Mouse (Mus musculus): Measurements from ENCODE around the gene Senp3. TPM values are rescaled to one million over a fixed set of nuclear protein-coding genes. Genes with fewer than 3 reads are reported as not detected.

Senp3 gene
- polyA plus RNA-seq (2015; fragmentation: Illumina TruSeq; extraction: RNeasy Lipid Tissue Mini Kit (QIAGEN cat#74804); ENCODE audit: insufficient read depth, low read depth, low replicate concordance), result 20.9 TPM

DNA sequence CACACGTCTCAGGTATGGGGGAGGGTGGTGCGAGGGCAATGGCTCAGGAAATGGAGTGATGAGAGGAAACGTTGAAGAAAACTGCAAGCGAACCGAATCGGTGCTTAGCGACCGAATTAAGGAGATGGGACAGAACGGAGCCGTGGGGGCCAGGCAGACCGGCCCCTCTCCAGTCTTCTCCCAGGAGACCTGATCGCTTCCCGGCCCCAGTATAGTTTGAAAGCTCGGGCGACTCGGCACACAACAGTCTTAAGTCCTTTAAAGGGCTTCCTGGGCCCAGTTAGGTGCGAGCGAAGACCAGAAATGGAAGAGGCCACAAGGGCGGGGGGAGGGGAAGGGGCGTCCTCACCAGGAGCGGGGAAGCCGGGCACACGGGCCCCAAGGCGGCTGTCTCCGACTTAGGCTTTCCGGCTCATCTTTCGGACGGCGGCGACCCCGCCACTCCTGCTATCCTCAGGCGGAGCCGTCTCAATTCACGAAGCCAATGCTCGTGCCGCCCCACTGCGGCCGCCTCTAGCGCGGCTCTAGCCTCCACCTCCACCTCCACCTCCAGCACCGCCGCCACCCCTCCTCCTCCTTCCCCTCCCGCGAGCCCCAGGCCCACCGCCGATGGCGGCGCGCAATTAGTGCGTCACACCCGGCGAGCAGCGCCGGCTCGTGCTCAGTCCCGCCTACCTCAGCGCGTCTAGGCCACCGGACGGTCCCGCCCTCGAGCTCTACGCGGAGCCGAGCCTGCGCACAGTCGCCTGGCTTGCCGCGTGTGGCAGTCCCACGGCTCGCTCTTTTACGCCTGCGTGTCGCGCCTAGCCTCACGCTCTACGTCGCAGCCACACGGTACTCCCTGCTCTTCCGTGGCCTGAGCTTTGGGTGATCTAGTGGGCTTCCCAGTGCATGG, at the start of gene Senp3:
Senp3 (minus strand) TSS at position 771 of the 895 bp plus-strand sequence.

DNA sequence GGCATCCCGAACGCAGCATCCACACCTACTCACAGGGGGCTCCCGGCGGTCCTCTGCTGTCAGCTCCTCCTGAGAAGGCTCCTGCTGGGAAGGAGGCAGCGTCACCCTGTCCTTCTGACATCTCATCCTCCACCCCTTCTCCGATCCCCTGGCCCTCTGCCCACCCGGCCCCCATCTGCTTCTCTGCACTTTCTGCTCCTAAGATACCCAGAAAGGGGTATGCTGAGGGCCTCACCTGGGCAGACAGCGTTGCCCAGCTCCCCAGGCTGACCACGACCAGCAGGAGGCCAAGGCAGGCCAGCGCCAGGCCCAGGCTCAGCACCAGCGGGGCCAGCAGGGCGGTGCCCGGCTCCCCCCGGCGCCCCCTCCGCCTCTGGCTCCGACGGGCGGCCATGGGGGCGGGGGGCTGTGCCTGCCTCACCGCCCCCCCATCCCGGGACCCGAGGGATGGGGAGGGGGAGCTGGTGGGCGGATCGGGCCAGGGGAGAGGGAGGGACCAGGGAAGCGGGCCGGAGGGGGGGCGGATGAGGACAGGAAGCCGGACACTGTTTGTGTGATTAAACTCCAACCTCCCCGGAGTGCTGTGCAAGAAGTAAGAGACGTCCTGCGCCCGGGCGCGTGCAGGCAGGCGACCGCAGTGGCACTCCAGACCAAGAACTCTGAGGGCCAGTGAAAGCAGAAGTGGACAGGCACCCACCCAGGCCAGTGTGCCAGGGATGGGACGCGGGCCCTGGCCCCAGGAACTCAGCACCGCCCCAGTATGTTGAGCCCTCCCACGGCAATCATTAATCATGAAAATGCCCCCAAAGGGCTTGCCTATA, 13.7 kb upstream of the Senp3 start, which contains the start of the genes Tnfsf12 and Tnfsfm13:
Tnfsf12 (minus strand) TSS at position 489 of the 821 bp plus-strand sequence.
Tnfsfm13 (minus strand) TSS at position 738 of the 821 bp plus-strand sequence.

DNA sequence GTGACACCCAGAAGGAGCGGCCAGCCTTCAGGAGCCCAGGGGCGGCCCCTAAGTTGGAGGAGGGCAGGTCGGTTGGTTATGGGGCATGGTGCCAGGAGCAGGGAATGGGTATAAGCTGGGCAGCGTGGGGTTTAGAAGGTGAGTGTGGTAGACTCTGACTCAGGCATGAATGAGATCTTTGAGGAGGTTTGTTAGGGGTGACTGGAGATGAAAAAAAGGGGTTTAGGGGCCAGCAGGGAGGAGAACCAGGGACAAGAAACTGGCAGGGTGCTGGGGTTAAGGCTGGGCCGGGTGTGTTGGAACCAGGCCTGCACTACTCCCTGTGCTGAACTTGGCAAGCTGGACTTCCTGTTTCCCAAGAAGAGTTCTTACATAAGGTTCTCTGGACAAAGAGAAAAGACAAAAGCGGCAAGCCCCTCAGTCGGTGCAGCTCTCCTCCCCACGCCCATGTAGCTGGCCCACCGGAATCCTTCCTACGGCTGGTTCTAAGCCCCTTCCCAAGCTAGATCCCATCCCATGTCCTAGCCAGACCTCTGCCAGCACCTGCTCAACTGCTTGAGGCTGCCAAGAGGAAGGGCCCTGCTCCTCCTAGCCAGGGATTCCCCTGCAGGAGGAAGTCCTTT, 3.8 kb upstream of the Senp3 start, which contains the start of gene Tnfsf13:
Tnfsf13 (minus strand) TSS at position 259 of the 623 bp plus-strand sequence.

DNA sequence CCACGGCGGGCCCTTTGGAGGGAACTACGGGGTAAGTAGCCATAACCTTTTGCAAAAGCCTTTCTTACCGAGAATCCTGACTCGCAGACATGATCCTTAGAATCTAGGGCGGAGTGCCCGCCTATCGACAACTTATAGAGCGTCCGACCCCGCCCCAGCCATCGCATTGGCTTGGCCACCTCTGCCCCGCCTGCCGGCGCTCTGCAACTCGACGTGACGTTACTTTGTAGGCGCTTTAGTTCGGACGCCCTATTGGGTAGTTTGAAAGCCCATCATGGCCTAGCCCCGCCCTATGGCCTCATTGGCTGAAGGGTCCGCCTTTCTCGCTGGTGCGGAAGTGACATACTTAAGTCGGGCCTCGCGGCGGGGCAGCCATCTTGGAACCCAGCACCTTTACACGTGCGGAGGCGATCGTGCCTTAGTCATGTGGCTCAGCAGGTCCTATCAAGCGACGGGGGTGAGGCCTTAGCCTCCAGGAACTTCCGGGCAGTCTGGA, 9.6 kb downstream of the Senp3 start, which contains the start of gene Eif4a1:
Eif4a1 (minus strand) TSS at position 213 of the 496 bp plus-strand sequence.

DNA sequence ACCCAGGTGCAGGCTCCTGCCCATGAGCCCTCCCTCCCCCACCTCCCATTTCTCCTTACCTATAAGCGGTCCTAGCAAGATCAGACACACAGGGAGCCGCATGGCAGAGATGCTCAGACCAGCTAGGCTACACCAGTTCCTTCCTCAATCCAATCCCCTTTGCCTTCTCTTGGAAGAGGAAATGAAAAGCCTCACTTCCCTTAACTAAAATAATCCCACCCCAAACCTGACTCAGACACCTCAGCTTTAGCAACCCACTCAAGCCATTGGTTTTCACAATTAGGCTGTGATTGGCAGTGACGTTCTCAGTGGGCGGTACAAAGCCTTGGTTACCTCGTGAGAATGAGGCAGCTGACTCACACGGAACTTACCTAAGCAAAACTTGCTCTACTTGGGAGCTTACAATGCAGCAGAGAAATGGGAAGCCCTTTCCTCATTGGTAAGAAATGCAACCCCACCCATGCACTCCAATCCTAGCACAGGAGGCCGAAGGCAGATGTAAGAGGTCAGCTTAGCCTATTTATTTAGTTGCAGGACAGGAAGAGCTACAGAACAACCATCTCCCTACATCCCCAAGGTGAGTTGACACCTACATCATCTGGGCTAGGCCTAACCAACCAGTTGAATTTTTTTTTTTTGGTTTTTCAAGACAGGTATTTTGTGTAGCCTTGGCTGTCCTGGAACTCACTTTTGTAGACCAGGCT, 15.8 kb downstream of the Senp3 start, which contains the start of gene Cd68:
Cd68 (minus strand) TSS at position 193 of the 704 bp plus-strand sequence.

DNA sequence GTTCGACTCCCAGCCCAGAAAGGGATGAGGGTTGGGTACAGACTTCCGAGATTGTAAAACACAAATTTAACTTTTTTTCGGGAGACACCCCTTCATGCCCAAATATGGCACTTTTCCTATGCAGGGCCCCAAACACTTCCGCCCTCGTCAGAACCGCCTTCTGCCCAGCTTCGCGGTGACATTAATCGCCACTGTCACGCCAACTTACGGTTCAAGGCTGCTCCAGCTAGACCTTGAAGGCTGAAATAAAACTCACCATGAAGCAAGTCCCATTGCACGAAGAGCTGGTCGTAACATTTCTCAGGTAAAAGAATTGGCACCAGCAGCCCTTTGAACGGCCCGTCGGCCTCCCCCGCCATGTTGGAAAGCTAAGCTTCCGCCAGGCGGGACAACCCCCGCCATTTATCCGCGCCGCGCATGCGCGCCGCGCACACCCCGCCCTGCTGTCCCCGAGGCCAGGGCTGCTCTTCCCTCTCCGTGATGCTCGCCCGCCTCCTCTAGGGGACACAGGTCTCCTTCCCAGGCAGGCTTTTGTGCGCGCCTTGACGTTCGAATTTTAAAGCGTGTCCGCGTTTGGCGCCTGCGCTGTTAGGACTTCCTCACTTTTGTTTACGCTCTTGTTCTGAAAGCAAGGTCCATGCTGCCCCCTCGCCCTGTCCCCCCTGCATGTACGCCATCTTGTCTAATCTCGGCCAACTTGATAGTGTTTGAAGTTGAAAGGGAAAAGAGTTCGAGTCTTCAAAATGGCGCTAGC, 19.5 kb downstream of the Senp3 start, which contains the start of gene Mpdu1:
Mpdu1 (minus strand) TSS at position 430 of the 754 bp plus-strand sequence.

DNA sequence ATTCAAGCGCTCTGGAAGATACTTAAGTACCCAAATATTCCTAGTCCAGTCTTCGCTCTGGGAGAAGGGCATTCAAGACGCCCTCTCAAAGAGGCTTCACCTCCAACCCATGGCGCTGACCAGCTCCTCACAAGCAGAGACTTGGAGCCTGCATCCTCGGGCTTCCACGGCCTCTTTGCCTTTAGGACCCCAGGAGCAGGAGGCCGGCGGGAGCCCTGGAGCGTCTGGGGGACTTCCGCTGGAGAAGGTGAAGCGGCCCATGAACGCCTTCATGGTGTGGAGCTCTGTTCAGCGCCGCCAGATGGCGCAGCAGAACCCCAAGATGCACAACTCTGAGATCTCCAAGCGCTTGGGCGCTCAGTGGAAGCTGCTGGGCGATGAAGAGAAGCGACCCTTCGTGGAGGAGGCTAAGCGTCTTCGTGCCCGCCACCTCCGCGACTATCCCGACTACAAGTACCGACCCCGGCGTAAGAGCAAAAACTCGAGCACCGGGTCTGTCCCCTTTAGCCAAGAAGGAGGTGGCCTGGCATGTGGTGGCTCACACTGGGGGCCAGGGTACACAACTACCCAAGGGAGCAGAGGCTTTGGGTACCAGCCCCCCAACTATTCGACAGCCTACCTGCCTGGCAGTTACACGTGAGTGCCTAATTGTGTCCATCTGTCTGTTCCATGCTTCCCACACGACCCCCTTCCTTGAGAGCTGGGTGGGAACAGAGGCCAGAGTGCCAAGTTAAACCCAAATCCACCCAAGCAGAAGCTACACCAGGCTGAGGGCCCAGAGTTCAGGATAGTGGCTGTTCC, 26.4 kb downstream of the Senp3 start, which contains the start of gene Sox15:
Sox15 (plus strand) TSS at position 51 of the 801 bp plus-strand sequence.

DNA sequence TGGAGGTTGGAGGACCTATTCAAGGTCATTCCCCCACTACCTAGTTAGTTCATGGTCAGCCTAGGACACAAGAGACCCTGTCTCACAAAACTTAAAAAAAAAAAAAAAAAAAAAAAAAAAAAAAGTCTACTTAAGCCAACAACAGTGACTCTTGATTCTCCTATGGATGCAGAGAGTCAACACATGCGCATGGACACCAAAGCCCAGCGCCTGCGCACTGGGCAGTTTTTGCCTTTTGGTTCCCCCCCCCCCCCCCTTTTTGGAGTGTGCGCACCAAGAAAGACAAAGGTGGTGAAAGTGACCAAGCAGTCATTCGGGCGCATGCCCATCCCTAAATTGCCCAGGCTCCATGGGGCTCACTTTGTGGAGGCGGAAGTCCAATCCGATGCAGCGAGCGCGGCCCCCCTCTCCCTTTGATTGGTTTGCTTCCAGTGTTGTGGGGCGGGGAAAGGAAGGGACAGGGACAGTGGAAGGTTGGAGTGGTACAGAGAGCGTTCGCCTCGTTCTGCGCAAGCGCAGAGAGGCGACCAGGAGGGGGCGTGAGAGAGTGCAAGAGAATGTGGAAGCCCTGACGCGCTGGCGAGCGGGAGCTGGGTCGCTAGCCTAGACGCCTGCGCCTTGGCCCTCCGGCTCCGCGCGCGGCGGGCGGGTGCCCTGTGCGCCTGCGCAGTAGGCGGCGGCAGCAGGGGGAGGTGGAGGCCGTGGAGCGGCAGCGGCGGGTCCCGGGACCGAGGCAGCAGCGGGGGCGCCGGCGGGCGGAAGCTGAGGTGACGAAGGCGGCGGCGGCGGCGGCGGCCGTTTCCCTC, 49.4 kb downstream of the Senp3 start, which contains the start of gene Fxr2:
Fxr2 (plus strand) TSS at position 707 of the 806 bp plus-strand sequence.

Other genes with a start within 250 kb of the Senp3 start
- gene Dnah2, start 133.0 kb downstream of the Senp3 start, polyA plus RNA-seq (2015; fragmentation: Illumina TruSeq; extraction: RNeasy Lipid Tissue Mini Kit (QIAGEN cat#74804); ENCODE audit: insufficient read depth, low read depth, low replicate concordance), result 0.07 TPM
- gene Efnb3, start 121.9 kb downstream of the Senp3 start, polyA plus RNA-seq (2015; fragmentation: Illumina TruSeq; extraction: RNeasy Lipid Tissue Mini Kit (QIAGEN cat#74804); ENCODE audit: insufficient read depth, low read depth, low replicate concordance), result 1.1 TPM
- 3.8 TPM for gene Wrap53, start 101.8 kb downstream of the Senp3 start, polyA plus RNA-seq (2015; fragmentation: Illumina TruSeq; extraction: RNeasy Lipid Tissue Mini Kit (QIAGEN cat#74804); ENCODE audit: insufficient read depth, low read depth, low replicate concordance)
- 14.2 TPM for gene Trp53, start 101.7 kb downstream of the Senp3 start, polyA plus RNA-seq (2015; fragmentation: Illumina TruSeq; extraction: RNeasy Lipid Tissue Mini Kit (QIAGEN cat#74804); ENCODE audit: insufficient read depth, low read depth, low replicate concordance)
- 8.9 TPM for gene Atp1b2, start 76.1 kb downstream of the Senp3 start, polyA plus RNA-seq (2015; fragmentation: Illumina TruSeq; extraction: RNeasy Lipid Tissue Mini Kit (QIAGEN cat#74804); ENCODE audit: insufficient read depth, low read depth, low replicate concordance)
- not detected for gene Shbg, start 64.2 kb downstream of the Senp3 start, polyA plus RNA-seq (2015; fragmentation: Illumina TruSeq; extraction: RNeasy Lipid Tissue Mini Kit (QIAGEN cat#74804); ENCODE audit: insufficient read depth, low read depth, low replicate concordance)
- 3.0 TPM for gene Sat2, start 60.1 kb downstream of the Senp3 start, polyA plus RNA-seq (2015; fragmentation: Illumina TruSeq; extraction: RNeasy Lipid Tissue Mini Kit (QIAGEN cat#74804); ENCODE audit: insufficient read depth, low read depth, low replicate concordance)
- gene Fxr2, start 49.1 kb downstream of the Senp3 start, polyA plus RNA-seq (2015; fragmentation: Illumina TruSeq; extraction: RNeasy Lipid Tissue Mini Kit (QIAGEN cat#74804); ENCODE audit: insufficient read depth, low read depth, low replicate concordance), result 24.7 TPM
- gene Sox15, start 26.8 kb downstream of the Senp3 start, polyA plus RNA-seq (2015; fragmentation: Illumina TruSeq; extraction: RNeasy Lipid Tissue Mini Kit (QIAGEN cat#74804); ENCODE audit: insufficient read depth, low read depth, low replicate concordance), result not detected
- gene Mpdu1, start 19.4 kb downstream of the Senp3 start, polyA plus RNA-seq (2015; fragmentation: Illumina TruSeq; extraction: RNeasy Lipid Tissue Mini Kit (QIAGEN cat#74804); ENCODE audit: insufficient read depth, low read depth, low replicate concordance), result 20.9 TPM
- 11.4 TPM for gene Cd68, start 15.9 kb downstream of the Senp3 start, polyA plus RNA-seq (2015; fragmentation: Illumina TruSeq; extraction: RNeasy Lipid Tissue Mini Kit (QIAGEN cat#74804); ENCODE audit: insufficient read depth, low read depth, low replicate concordance)
- gene Eif4a1, start 9.7 kb downstream of the Senp3 start, polyA plus RNA-seq (2015; fragmentation: Illumina TruSeq; extraction: RNeasy Lipid Tissue Mini Kit (QIAGEN cat#74804); ENCODE audit: insufficient read depth, low read depth, low replicate concordance), result 118 TPM
- gene Tnfsf13, start 3.7 kb upstream of the Senp3 start, polyA plus RNA-seq (2015; fragmentation: Illumina TruSeq; extraction: RNeasy Lipid Tissue Mini Kit (QIAGEN cat#74804); ENCODE audit: insufficient read depth, low read depth, low replicate concordance), result 1.0 TPM
- 12.1 TPM for gene Tnfsf12, start 13.8 kb upstream of the Senp3 start, polyA plus RNA-seq (2015; fragmentation: Illumina TruSeq; extraction: RNeasy Lipid Tissue Mini Kit (QIAGEN cat#74804); ENCODE audit: insufficient read depth, low read depth, low replicate concordance)
- gene Tnfsfm13, start 14.0 kb upstream of the Senp3 start, polyA plus RNA-seq (2015; fragmentation: Illumina TruSeq; extraction: RNeasy Lipid Tissue Mini Kit (QIAGEN cat#74804); ENCODE audit: insufficient read depth, low read depth, low replicate concordance), result 4.4 TPM
- gene Polr2a, start 76.6 kb upstream of the Senp3 start, polyA plus RNA-seq (2015; fragmentation: Illumina TruSeq; extraction: RNeasy Lipid Tissue Mini Kit (QIAGEN cat#74804); ENCODE audit: insufficient read depth, low read depth, low replicate concordance), result 11.2 TPM
- gene Slc35g3, start 79.9 kb upstream of the Senp3 start, polyA plus RNA-seq (2015; fragmentation: Illumina TruSeq; extraction: RNeasy Lipid Tissue Mini Kit (QIAGEN cat#74804); ENCODE audit: insufficient read depth, low read depth, low replicate concordance), result not detected
- 7.3 TPM for gene Zbtb4, start 83.8 kb upstream of the Senp3 start, polyA plus RNA-seq (2015; fragmentation: Illumina TruSeq; extraction: RNeasy Lipid Tissue Mini Kit (QIAGEN cat#74804); ENCODE audit: insufficient read depth, low read depth, low replicate concordance)
- 3.0 TPM for gene Chrnb1, start 113.9 kb upstream of the Senp3 start, polyA plus RNA-seq (2015; fragmentation: Illumina TruSeq; extraction: RNeasy Lipid Tissue Mini Kit (QIAGEN cat#74804); ENCODE audit: insufficient read depth, low read depth, low replicate concordance)
- gene Fgf11, start 119.8 kb upstream of the Senp3 start, polyA plus RNA-seq (2015; fragmentation: Illumina TruSeq; extraction: RNeasy Lipid Tissue Mini Kit (QIAGEN cat#74804); ENCODE audit: insufficient read depth, low read depth, low replicate concordance), result 1.2 TPM
- gene Tmem102, start 123.5 kb upstream of the Senp3 start, polyA plus RNA-seq (2015; fragmentation: Illumina TruSeq; extraction: RNeasy Lipid Tissue Mini Kit (QIAGEN cat#74804); ENCODE audit: insufficient read depth, low read depth, low replicate concordance), result 1.6 TPM
- gene Gm39566, start 133.2 kb upstream of the Senp3 start, polyA plus RNA-seq (2015; fragmentation: Illumina TruSeq; extraction: RNeasy Lipid Tissue Mini Kit (QIAGEN cat#74804); ENCODE audit: insufficient read depth, low read depth, low replicate concordance), result not detected
- not detected for gene Spem2, start 136.4 kb upstream of the Senp3 start, polyA plus RNA-seq (2015; fragmentation: Illumina TruSeq; extraction: RNeasy Lipid Tissue Mini Kit (QIAGEN cat#74804); ENCODE audit: insufficient read depth, low read depth, low replicate concordance)
- not detected for gene Spem1, start 140.1 kb upstream of the Senp3 start, polyA plus RNA-seq (2015; fragmentation: Illumina TruSeq; extraction: RNeasy Lipid Tissue Mini Kit (QIAGEN cat#74804); ENCODE audit: insufficient read depth, low read depth, low replicate concordance)
- 6.3 TPM for gene Nlgn2, start 155.7 kb upstream of the Senp3 start, polyA plus RNA-seq (2015; fragmentation: Illumina TruSeq; extraction: RNeasy Lipid Tissue Mini Kit (QIAGEN cat#74804); ENCODE audit: insufficient read depth, low read depth, low replicate concordance)
- gene Tmem256, start 156.4 kb upstream of the Senp3 start, polyA plus RNA-seq (2015; fragmentation: Illumina TruSeq; extraction: RNeasy Lipid Tissue Mini Kit (QIAGEN cat#74804); ENCODE audit: insufficient read depth, low read depth, low replicate concordance), result 73.9 TPM
- 8.3 TPM for gene Plscr3, start 164.3 kb upstream of the Senp3 start, polyA plus RNA-seq (2015; fragmentation: Illumina TruSeq; extraction: RNeasy Lipid Tissue Mini Kit (QIAGEN cat#74804); ENCODE audit: insufficient read depth, low read depth, low replicate concordance)
- gene Tnk1, start 176.6 kb upstream of the Senp3 start, polyA plus RNA-seq (2015; fragmentation: Illumina TruSeq; extraction: RNeasy Lipid Tissue Mini Kit (QIAGEN cat#74804); ENCODE audit: insufficient read depth, low read depth, low replicate concordance), result 6.0 TPM
- not detected for gene Tmem95, start 195.9 kb upstream of the Senp3 start, polyA plus RNA-seq (2015; fragmentation: Illumina TruSeq; extraction: RNeasy Lipid Tissue Mini Kit (QIAGEN cat#74804); ENCODE audit: insufficient read depth, low read depth, low replicate concordance)
- gene Kctd11, start 199.3 kb upstream of the Senp3 start, polyA plus RNA-seq (2015; fragmentation: Illumina TruSeq; extraction: RNeasy Lipid Tissue Mini Kit (QIAGEN cat#74804); ENCODE audit: insufficient read depth, low read depth, low replicate concordance), result 1.4 TPM
- gene Acap1, start 213.5 kb upstream of the Senp3 start, polyA plus RNA-seq (2015; fragmentation: Illumina TruSeq; extraction: RNeasy Lipid Tissue Mini Kit (QIAGEN cat#74804); ENCODE audit: insufficient read depth, low read depth, low replicate concordance), result 0.87 TPM
- not detected for gene 2810408A11Rik, start 218.9 kb upstream of the Senp3 start, polyA plus RNA-seq (2015; fragmentation: Illumina TruSeq; extraction: RNeasy Lipid Tissue Mini Kit (QIAGEN cat#74804); ENCODE audit: insufficient read depth, low read depth, low replicate concordance)
- 12.3 TPM for gene Neurl4, start 219.0 kb upstream of the Senp3 start, polyA plus RNA-seq (2015; fragmentation: Illumina TruSeq; extraction: RNeasy Lipid Tissue Mini Kit (QIAGEN cat#74804); ENCODE audit: insufficient read depth, low read depth, low replicate concordance)
- 25.1 TPM for gene Gps2, start 231.8 kb upstream of the Senp3 start, polyA plus RNA-seq (2015; fragmentation: Illumina TruSeq; extraction: RNeasy Lipid Tissue Mini Kit (QIAGEN cat#74804); ENCODE audit: insufficient read depth, low read depth, low replicate concordance)
- 133 TPM for gene Eif5a, start 239.9 kb upstream of the Senp3 start, polyA plus RNA-seq (2015; fragmentation: Illumina TruSeq; extraction: RNeasy Lipid Tissue Mini Kit (QIAGEN cat#74804); ENCODE audit: insufficient read depth, low read depth, low replicate concordance)